Mouse (Mus musculus): Measurements from ENCODE around the gene Lsamp.

DNA sequence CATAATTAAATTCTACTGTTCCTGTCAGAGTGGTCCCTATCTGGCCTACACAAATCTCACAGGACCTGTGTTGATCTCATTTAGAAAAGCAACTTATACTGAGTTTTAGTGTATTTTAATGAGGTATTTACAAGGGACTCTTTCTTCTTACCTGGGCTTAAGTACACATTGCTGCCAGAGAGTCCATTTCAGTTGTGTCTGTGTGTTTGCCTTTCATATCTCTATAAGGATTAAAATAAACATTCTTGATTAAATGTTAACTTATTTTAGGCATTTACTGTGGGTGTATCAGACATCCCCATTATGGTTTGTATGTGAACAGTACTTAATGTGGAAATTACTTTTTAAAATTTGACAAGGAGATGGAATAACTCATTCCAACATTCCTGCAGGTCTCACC lies 963.9 kb downstream of the Lsamp start:
- no peak for TF ChIP-seq TAL1 (IDR thresholded peaks at IDR 0.05; ENCODE audit: low read length)
- no peak for TF ChIP-seq GATA1 (IDR thresholded peaks at IDR 0.05; ENCODE audit: low read length)
